Mouse (Mus musculus): ENCODE data around the gene Cd47. TPM values are rescaled to one million over a fixed set of nuclear protein-coding genes. Genes with fewer than 3 reads are reported as not detected.

Gene Cd47
- polyA plus RNA-seq, 1 experiment from 2014 or later, result 68.6 TPM

DNA sequence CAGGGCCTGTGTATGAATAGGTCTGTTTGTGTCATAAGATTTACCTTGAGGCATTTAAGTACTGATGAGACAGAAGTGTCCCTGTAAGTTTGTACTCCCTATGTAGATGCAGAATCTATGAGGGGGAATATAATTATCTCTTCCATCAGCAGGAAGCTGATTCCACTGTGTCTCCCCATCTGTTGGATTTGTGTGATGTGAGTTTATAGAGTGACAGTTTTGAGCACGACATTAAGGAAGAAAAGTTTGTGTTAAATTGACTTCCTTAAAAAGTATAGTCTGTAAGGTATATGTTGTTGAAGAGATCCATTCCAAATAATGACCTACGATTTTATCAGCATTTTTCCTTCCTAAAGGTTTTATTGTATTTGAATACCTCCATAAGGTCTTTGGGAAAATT, 106.6 kb downstream of the Cd47 start:
- TF ChIP-seq CTCF (IDR thresholded peaks at IDR 0.05), result no peak
- DNase-seq (ENCODE audit: low read depth, low spot score), result no peak
- ChIA-PET CTCF (interaction anchor here (1.9 kb wide), 1 partner anchor 9 kb away, joined by 7 read pairs; no protein-coding TSS in a partner anchor), POLR2A (no interaction called here)
- no peaks in the 10 kb centered on the region for H3K27me3 ChIP-seq
- no peak for ATAC-seq
- in situ Hi-C loops (cut with MboI; ENCODE audit: low pct_unique_long_range_greater_than_20kb), result no loop called here

GRCm38 (mm10) chr16:49907356-49907755, 107.0 kb downstream of the Cd47 start:
- ChIA-PET CTCF (interaction anchor here (1.9 kb wide), 1 partner anchor 10 kb away, joined by 7 read pairs; no protein-coding TSS in a partner anchor), POLR2A (no interaction called here)
- TF ChIP-seq CTCF (IDR thresholded peaks at IDR 0.05), result no peak
- in situ Hi-C loops (cut with MboI; ENCODE audit: low pct_unique_long_range_greater_than_20kb), result no loop called here
- ATAC-seq (no peak), DNase-seq (ENCODE audit: low read depth, low spot score) (no peak)
- H3K27me3 ChIP-seq, result no peaks in the 10 kb centered on the region

GRCm38 (mm10) chr16:49909536-49909935, 109.2 kb downstream of the Cd47 start:
- POLR2A ChIA-PET, result no interaction called here
- DNase-seq (ENCODE audit: low read depth, low spot score), result no peak
- no peaks in the 10 kb centered on the region for H3K27me3 ChIP-seq
- CTCF ChIA-PET, result interaction anchor here (0.8 to 1.5 kb wide), 2 partner anchors 9 to 335 kb away, joined by 3 to 4 read pairs; no protein-coding TSS in a partner anchor
- TF ChIP-seq CTCF (IDR thresholded peaks at IDR 0.05), result no peak
- in situ Hi-C loops (cut with MboI; ENCODE audit: low pct_unique_long_range_greater_than_20kb), result no loop called here
- no peak for ATAC-seq

- in situ Hi-C loops (cut with MboI; ENCODE audit: low pct_unique_long_range_greater_than_20kb), result no loop called here
- no peak for DNase-seq (ENCODE audit: low read depth, low spot score)
- POLR2A ChIA-PET, result no interaction called here
- no peak for ATAC-seq
- CTCF ChIA-PET, result no interaction called here
- no peaks in the 10 kb centered on the region for H3K27me3 ChIP-seq
- no peak for TF ChIP-seq CTCF (IDR thresholded peaks at IDR 0.05)
Measured at GRCm38 (mm10) chr16:49914094-49914493, 113.8 kb downstream of the Cd47 start.

GRCm38 (mm10) chr16:49915532-49916476, 115.5 kb downstream of the Cd47 start:
- in situ Hi-C loops (cut with MboI; ENCODE audit: low pct_unique_long_range_greater_than_20kb), result no loop called here
- ChIA-PET CTCF (no interaction called here), POLR2A (no interaction called here)
- DNase-seq (ENCODE audit: low read depth, low spot score), result no peak
- no peak for ATAC-seq
- no peak for TF ChIP-seq CTCF (IDR thresholded peaks at IDR 0.05)
- no peaks in the 10 kb centered on the region for H3K27me3 ChIP-seq

DNA sequence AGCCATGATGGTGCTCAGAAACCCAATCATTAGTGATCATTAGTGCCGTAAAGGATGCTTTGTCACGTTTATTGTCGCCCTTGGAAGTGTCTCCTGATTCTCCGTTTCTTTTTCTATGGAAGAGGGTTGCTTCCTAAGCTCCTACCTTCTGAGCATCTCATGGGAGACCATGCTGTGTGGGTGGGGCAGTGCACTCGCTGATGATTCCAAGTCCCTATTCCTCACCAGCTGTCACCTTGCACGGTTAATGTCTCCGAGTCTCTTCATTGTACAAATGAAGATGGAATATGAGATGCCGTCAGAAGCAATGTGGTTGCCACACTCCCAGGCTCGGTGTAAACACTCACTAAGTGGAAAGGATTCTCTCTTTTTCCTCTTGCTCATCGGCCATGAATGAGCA, 119.9 kb downstream of the Cd47 start:
- in situ Hi-C loops (cut with MboI; ENCODE audit: low pct_unique_long_range_greater_than_20kb), result no loop called here
- H3K27me3 ChIP-seq, result no peaks in the 10 kb centered on the region
- POLR2A ChIA-PET, result no interaction called here
- TF ChIP-seq CTCF (IDR thresholded peaks at IDR 0.05), result no peak
- no peak for DNase-seq (ENCODE audit: low read depth, low spot score)
- no peak for ATAC-seq
- CTCF ChIA-PET, result no interaction called here

DNA sequence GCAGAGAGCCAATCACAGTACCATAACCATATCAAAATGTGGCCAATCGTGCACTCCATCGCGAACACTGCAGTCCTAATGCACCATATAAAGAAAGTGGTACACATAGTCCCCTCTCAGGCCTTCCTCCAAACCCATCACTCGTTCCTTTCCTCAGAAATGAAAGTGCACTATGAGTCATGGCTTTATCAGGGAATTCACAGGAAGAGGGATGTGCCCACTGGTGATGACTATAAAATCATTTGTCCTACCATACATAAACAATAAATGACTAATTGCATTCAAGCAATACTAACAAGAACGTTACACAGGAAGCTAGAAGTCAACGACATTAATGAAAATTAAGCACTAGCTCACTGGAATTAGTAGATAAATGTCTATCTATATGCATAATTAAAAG, 121.3 kb downstream of the Cd47 start:
- no peak for TF ChIP-seq CTCF (IDR thresholded peaks at IDR 0.05)
- CTCF ChIA-PET, result interaction anchor here (1.1 to 1.2 kb wide), 2 partner anchors 65 to 284 kb away, joined by 3 read pairs; no protein-coding TSS in a partner anchor

GRCm38 (mm10) chr16:49922098-49922497, 121.8 kb downstream of the Cd47 start:
- H3K27me3 ChIP-seq, result no peaks in the 10 kb centered on the region
- DNase-seq (ENCODE audit: low read depth, low spot score) (no peak), ATAC-seq (no peak)
- POLR2A ChIA-PET, result no interaction called here
- CTCF ChIA-PET, result interaction anchor here (1.1 kb wide), 1 partner anchor 65 kb away, joined by 3 read pairs; no protein-coding TSS in a partner anchor
- in situ Hi-C loops (cut with MboI; ENCODE audit: low pct_unique_long_range_greater_than_20kb), result no loop called here
- no peak for TF ChIP-seq CTCF (IDR thresholded peaks at IDR 0.05)

More for the DNA sequence above, 121.3 kb downstream of the Cd47 start:
- ATAC-seq (no peak), DNase-seq (ENCODE audit: low read depth, low spot score) (no peak)
- no peaks in the 10 kb centered on the region for H3K27me3 ChIP-seq
- in situ Hi-C loops (cut with MboI; ENCODE audit: low pct_unique_long_range_greater_than_20kb), result no loop called here
- POLR2A ChIA-PET, result no interaction called here

DNA sequence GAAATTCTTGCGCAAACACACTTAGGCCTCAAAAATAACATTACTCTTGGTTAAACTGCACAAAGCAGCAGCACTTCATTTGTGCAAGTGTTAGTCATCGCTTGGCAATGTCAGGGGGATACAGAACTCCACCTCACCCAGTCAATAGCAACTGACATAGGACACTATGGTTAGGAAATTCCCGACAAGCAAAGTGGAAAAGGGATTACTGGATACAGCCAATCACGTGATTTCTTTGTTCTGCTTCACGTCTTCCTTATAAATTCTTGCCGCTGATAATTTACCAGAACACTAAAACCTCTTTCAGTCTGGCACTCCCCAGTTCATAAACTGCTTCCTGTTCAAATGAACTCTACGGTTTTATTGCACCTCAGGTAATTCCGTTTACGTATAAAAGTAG, 123.4 kb downstream of the Cd47 start:
- no peaks in the 10 kb centered on the region for H3K27me3 ChIP-seq
- DNase-seq (ENCODE audit: low read depth, low spot score) (peak; percentile 73), ATAC-seq (peak; percentile 96)
- ChIA-PET POLR2A (no interaction called here), CTCF (interaction anchor here (1.3 to 1.5 kb wide), 2 partner anchors 27 to 46 kb away, joined by 3 to 4 read pairs; no protein-coding TSS in a partner anchor)
- no peak for TF ChIP-seq CTCF (IDR thresholded peaks at IDR 0.05)
- in situ Hi-C loops (cut with MboI; ENCODE audit: low pct_unique_long_range_greater_than_20kb), result no loop called here

DNA sequence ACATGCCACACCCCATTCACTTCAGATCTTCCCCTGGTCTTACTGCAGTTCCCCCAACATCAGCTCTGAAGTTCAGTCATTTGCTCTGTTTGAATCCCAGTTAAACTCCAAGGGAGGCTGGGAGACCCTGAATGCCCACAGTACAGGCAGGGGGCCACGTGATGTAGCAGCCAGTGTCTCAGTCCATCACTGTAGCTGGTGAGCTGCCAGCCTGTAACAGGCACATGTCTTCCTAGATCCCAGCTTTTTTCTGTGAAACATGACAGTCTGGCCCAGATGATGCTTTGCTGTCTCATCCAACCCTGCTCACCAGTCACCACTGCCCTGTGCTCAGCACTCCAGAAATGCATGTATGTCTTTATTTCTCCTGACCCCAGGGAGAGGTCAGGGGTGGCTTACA, 124.6 kb downstream of the Cd47 start:
- CTCF ChIA-PET, result interaction anchor here (1.3 kb wide), 1 partner anchor 45 kb away, joined by 4 read pairs; no protein-coding TSS in a partner anchor
- in situ Hi-C loops (cut with MboI; ENCODE audit: low pct_unique_long_range_greater_than_20kb), result loop anchor here (25.0 kb wide), 1 partner anchor 812 kb away; no protein-coding TSS in a partner anchor
- TF ChIP-seq CTCF (IDR thresholded peaks at IDR 0.05), result no peak

GRCm38 (mm10) chr16:49933274-49933673, 132.9 kb downstream of the Cd47 start:
- in situ Hi-C loops (cut with MboI; ENCODE audit: low pct_unique_long_range_greater_than_20kb), result loop anchor here (25.0 kb wide), 1 partner anchor 804 kb away; no protein-coding TSS in a partner anchor
- ChIA-PET CTCF (no interaction called here), POLR2A (no interaction called here)
- DNase-seq (ENCODE audit: low read depth, low spot score) (no peak), ATAC-seq (no peak)
- H3K27me3 ChIP-seq, result no peaks in the 10 kb centered on the region
- no peak for TF ChIP-seq CTCF (IDR thresholded peaks at IDR 0.05)

More for the DNA sequence above, 124.6 kb downstream of the Cd47 start:
- ATAC-seq, result no peak
- DNase-seq (ENCODE audit: low read depth, low spot score), result no peak
- no peaks in the 10 kb centered on the region for H3K27me3 ChIP-seq
- POLR2A ChIA-PET, result no interaction called here

Measured in Patski (cell line).